Mouse (Mus musculus): ENCODE measurements around the gene Fbxl5. TPM values are rescaled to one million over a fixed set of nuclear protein-coding genes. Genes with fewer than 3 reads are reported as not detected.

The Fbxl5 gene
- 74.2 TPM for polyA plus RNA-seq (2017; shearing (Covaris generic))

GRCm38 (mm10) chr5:43821538-43821937 lies at the start of gene Fbxl5:
Fbxl5 (minus strand) TSS chr5:43821638.

GRCm38 (mm10) chr5:43868253-43868652 lies 46.8 kb upstream of the Fbxl5 start, which contains the start of gene Cd38:
Cd38 (plus strand) TSS chr5:43868553.

GRCm38 (mm10) chr5:43818695-43819094 lies 2.7 kb downstream of the Fbxl5 start, which contains the start of gene Bst1:
Bst1 (plus strand) TSS chr5:43818885.

Other genes starting within 250 kb of the Fbxl5 start
- gene Cc2d2a, start 159.3 kb downstream of the Fbxl5 start, polyA plus RNA-seq (2017; shearing (Covaris generic)): 1.6 TPM
- gene Bst1, start 2.8 kb downstream of the Fbxl5 start, polyA plus RNA-seq (2017; shearing (Covaris generic)): not detected
- gene Cd38, start 46.9 kb upstream of the Fbxl5 start, polyA plus RNA-seq (2017; shearing (Covaris generic)): 39.4 TPM
- 1.3 TPM for gene Gm7879, start 91.5 kb upstream of the Fbxl5 start, polyA plus RNA-seq (2017; shearing (Covaris generic))
- not detected for gene Fgfbp1, start 160.1 kb upstream of the Fbxl5 start, polyA plus RNA-seq (2017; shearing (Covaris generic))

Data from activated CD4-positive, CD25-positive, alpha-beta regulatory T cell, adult 9 weeks (primary cell).